Mouse (Mus musculus) lung, postnatal 0 days (tissue): ENCODE results near the gene Jpt1.

Experiments
- CTCF ChIP-seq: IDR thresholded peaks from 2 replicates; pipeline ENCODE4 v1.5.1; 2016; ENCODE audit warnings: antibody characterized with exemption, mild to moderate bottlenecking
- EP300 ChIP-seq: IDR thresholded peaks from 2 replicates; pipeline ENCODE4 v1.6.1; 2016; ENCODE audit warnings: antibody characterized with exemption, mild to moderate bottlenecking, control low read depth

- TF ChIP-seq EP300 (peak; percentile 86), CTCF (peak; percentile 99)
These were observed 40.4 kb downstream of the Jpt1 start for GRCm38 (mm10) chr11:115473626-115474275.
